Mouse (Mus musculus): Measurements from ENCODE around the gene Got2.

DNA sequence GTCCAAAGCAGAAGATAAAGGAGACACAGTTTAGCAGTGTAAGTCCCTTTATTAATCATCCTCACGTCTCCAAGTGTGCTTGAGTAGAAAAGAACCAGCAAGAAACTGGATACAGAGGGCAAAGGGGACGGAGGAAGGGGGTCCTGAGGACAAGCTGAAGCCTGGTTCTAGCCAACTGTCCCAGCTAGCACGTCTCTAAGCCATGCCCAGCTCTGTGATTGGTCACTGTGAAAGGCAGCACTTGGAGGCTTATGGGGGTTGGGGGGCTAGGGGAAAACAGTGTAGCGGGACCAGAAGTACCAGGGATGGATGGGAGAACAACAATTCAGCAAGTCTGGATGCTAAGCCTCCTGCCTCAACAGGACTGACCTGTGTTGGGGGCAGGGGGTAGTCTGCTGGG is 52.5 kb downstream of the Got2 start:
- no peak for TF ChIP-seq CTCF (IDR thresholded peaks at IDR 0.05; ENCODE audit: borderline replicate concordance, insufficient read depth, low read depth, low read length)
- no peak for TF ChIP-seq POLR2A (IDR thresholded peaks at IDR 0.05; ENCODE audit: borderline replicate concordance, insufficient read depth, low read length)
